Mouse (Mus musculus): ENCODE results near the gene Dcaf4.

The Dcaf4 gene

GRCm38 (mm10) chr12:83520311-83520890, at the start of gene Dcaf4:
Dcaf4 (plus strand) TSS chr12:83520466.
- DNase-seq (ENCODE audit: low read depth, low spot score), result peak; percentile 99

- no peak for DNase-seq (ENCODE audit: low read depth, low spot score)
Measured at GRCm38 (mm10) chr12:83471760-83472159, 48.5 kb upstream of the Dcaf4 start.

GRCm38 (mm10) chr12:83473987-83474600, 46.2 kb upstream of the Dcaf4 start:
- no peak for DNase-seq (ENCODE audit: low read depth, low spot score)

- no peak for DNase-seq (ENCODE audit: low read depth, low spot score)
Measured at GRCm38 (mm10) chr12:83475419-83475818, 44.8 kb upstream of the Dcaf4 start.

GRCm38 (mm10) chr12:83476277-83476676, 44.0 kb upstream of the Dcaf4 start:
- DNase-seq (ENCODE audit: low read depth, low spot score), result no peak

- no peak for DNase-seq (ENCODE audit: low read depth, low spot score)
Measured at GRCm38 (mm10) chr12:83479140-83479539, 41.1 kb upstream of the Dcaf4 start.

GRCm38 (mm10) chr12:83479818-83480401, 40.4 kb upstream of the Dcaf4 start:
- peak; percentile 66 for DNase-seq (ENCODE audit: low read depth, low spot score)

- no peak for DNase-seq (ENCODE audit: low read depth, low spot score)
Measured at GRCm38 (mm10) chr12:83481439-83481838, 38.8 kb upstream of the Dcaf4 start.

- no peak for DNase-seq (ENCODE audit: low read depth, low spot score)
Measured at GRCm38 (mm10) chr12:83483653-83484052, 36.6 kb upstream of the Dcaf4 start.

- peak; percentile 54 for DNase-seq (ENCODE audit: low read depth, low spot score)
Measured at GRCm38 (mm10) chr12:83484855-83485745, 35.2 kb upstream of the Dcaf4 start.

GRCm38 (mm10) chr12:83485911-83486670, 34.2 kb upstream of the Dcaf4 start:
- DNase-seq (ENCODE audit: low read depth, low spot score), result peak; percentile 51

- peak; percentile 59 for DNase-seq (ENCODE audit: low read depth, low spot score)
Measured at GRCm38 (mm10) chr12:83486671-83487461, 33.4 kb upstream of the Dcaf4 start.

- peak; percentile 97 for DNase-seq (ENCODE audit: low read depth, low spot score)
Measured at GRCm38 (mm10) chr12:83487476-83487991, 32.7 kb upstream of the Dcaf4 start, which contains the start of gene Dpf3. Dpf3 (minus strand) TSS chr12:83487716.

- DNase-seq (ENCODE audit: low read depth, low spot score), result peak; percentile 65
Measured at GRCm38 (mm10) chr12:83488211-83488941, 31.9 kb upstream of the Dcaf4 start.

GRCm38 (mm10) chr12:83489748-83490147, 30.5 kb upstream of the Dcaf4 start:
- no peak for DNase-seq (ENCODE audit: low read depth, low spot score)

GRCm38 (mm10) chr12:83491609-83492008, 28.7 kb upstream of the Dcaf4 start:
- DNase-seq (ENCODE audit: low read depth, low spot score), result peak; percentile 69

GRCm38 (mm10) chr12:83492808-83493207, 27.5 kb upstream of the Dcaf4 start:
- DNase-seq (ENCODE audit: low read depth, low spot score), result no peak

- DNase-seq (ENCODE audit: low read depth, low spot score), result no peak
Measured at GRCm38 (mm10) chr12:83494196-83494595, 26.1 kb upstream of the Dcaf4 start.

- no peak for DNase-seq (ENCODE audit: low read depth, low spot score)
Measured at GRCm38 (mm10) chr12:83495248-83495960, 24.9 kb upstream of the Dcaf4 start.
